Mouse (Mus musculus) hindbrain, embryonic 16.5 days (tissue): ENCODE measurements around the gene Hist1h4c. TPM values are rescaled to one million over a fixed set of nuclear protein-coding genes. Genes with fewer than 3 reads are reported as not detected.

Experiments used
- ATAC-seq: fragments of 200-750 bp; cut with Nextera tagmentation; 2 replicates; pipeline ENCODE4 v1.8.0; 2017; ENCODE audit warnings: moderate TSS enrichment, moderate library complexity
- H3K27ac ChIP-seq: fragments of 300-500 bp; sonication (generic); 2 replicates; pipeline ENCODE4 v1.5.1; 2014; ENCODE audit warnings: low read depth, mild to moderate bottlenecking, control low read depth, low read length, moderate library complexity
- H3K27me3 ChIP-seq: fragments of 300-500 bp; sonication (generic); replicated peaks from 2 replicates; pipeline ENCODE4 v1.6.1; 2014; ENCODE audit warnings: low read length; ENCODE audit not compliant: control insufficient read depth, insufficient read depth
- H3K36me3 ChIP-seq: fragments of 300-500 bp; sonication (generic); 2 replicates; pipeline ENCODE4 v1.6.1; 2014; ENCODE audit warnings: mild to moderate bottlenecking, low read length, moderate library complexity, mixed read lengths; ENCODE audit not compliant: control insufficient read depth, insufficient read depth
- H3K4me1 ChIP-seq: fragments of 300-500 bp; sonication (generic); 2 replicates; pipeline ENCODE4 v1.6.1; 2014; ENCODE audit warnings: low read depth, low read length; ENCODE audit not compliant: control insufficient read depth, insufficient read depth
- H3K4me2 ChIP-seq: fragments of 300-500 bp; sonication (generic); 2 replicates; pipeline ENCODE4 v1.6.1; 2014; ENCODE audit warnings: mild to moderate bottlenecking, low read length, control low read depth, moderate library complexity
- H3K4me3 ChIP-seq: fragments of 300-500 bp; sonication (generic); 2 replicates; pipeline ENCODE4 v1.5.1; 2014; ENCODE audit warnings: mild to moderate bottlenecking, low read length, control low read depth, moderate library complexity
- H3K9ac ChIP-seq: fragments of 300-500 bp; sonication (generic); 2 replicates; pipeline ENCODE4 v1.6.1; 2014; ENCODE audit warnings: low read depth, mild to moderate bottlenecking, control low read depth, low read length, moderate library complexity
- H3K9me3 ChIP-seq: fragments of 300-500 bp; sonication (generic); 2 replicates; pipeline ENCODE4 v1.6.1; 2014; ENCODE audit warnings: mild to moderate bottlenecking, low read length, moderate library complexity; ENCODE audit not compliant: control insufficient read depth
- WGBS: fragments of 180-500 bp; shearing (Covaris S2); extraction: QIAGEN DNeasy Blood & Tissue Kit; methylation state at CpG from one replicate; pipeline ENCODE4 v1.1.7; 2014; 5-methylcytosine and 5-hydroxymethylcytosine counted together
- polyA plus RNA-seq: library from polyadenylated mRNA; unstranded; fragments of >200 nt; fragmentation: Nextera tagmentation; extraction: Ambion mirVana; gene quantifications from 2 replicates; pipeline ENCODE4 v1.2.1, GENCODE M21; 2015

Gene Hist1h4c
- polyA plus RNA-seq, 1 experiment from 2014 or later, result 2.0 TPM

GRCm38 (mm10) chr13:23742007-23742406, 43.8 kb upstream of the Hist1h4c start:
- no peak overlapping the region for H3K9ac ChIP-seq
- H3K27me3 ChIP-seq, result no peaks in the 10 kb centered on the region
- H3K36me3 ChIP-seq, result no peaks in the 10 kb centered on the region
- no peak overlapping the region for H3K27ac ChIP-seq
- no peak overlapping the region for H3K4me2 ChIP-seq
- no peak for ATAC-seq
- no peak overlapping the region for H3K4me3 ChIP-seq
- H3K9me3 ChIP-seq, result no peaks in the 10 kb centered on the region
- peaks cover 14% of the 10 kb centered on the region for H3K4me1 ChIP-seq

DNA sequence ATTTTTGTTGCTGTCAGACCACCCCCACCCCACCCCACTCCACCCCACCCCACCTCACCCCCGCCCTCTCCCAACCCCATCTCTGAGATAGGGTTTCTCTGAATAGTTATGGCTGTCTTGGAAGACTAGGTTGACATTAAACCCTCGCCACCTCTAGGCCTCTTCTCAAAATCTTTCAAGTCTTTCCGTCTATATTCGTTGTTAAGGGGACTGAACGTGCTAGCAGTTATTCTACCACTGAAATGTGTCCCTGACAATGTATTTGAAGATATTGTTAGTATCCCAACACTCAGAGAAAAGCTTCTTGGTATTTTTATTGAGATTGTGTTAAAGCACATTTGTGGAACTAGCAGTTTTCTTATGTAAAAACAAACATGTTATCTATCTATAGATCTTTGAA, 42.7 kb upstream of the Hist1h4c start:
- no peaks in the 10 kb centered on the region for H3K27me3 ChIP-seq
- H3K4me2 ChIP-seq, result peak overlapping the region; percentile 95
- H3K9ac ChIP-seq, result no peak overlapping the region
- WGBS, result 71% methylated on average over 5 of the region's 5 CpGs
- H3K27ac ChIP-seq, result no peak overlapping the region
- H3K9me3 ChIP-seq, result no peaks in the 10 kb centered on the region
- H3K4me1 ChIP-seq, result peaks cover 13% of the 10 kb centered on the region
- ATAC-seq, result no peak
- no peak overlapping the region for H3K4me3 ChIP-seq
- no peaks in the 10 kb centered on the region for H3K36me3 ChIP-seq

- H3K27ac ChIP-seq, result peak overlapping the region; percentile 77
- peak overlapping the region; percentile 64 for H3K9ac ChIP-seq
- peak overlapping the region; percentile 53 for H3K4me3 ChIP-seq
- WGBS, result 31% methylated on average over 13 of the region's 13 CpGs
- peaks cover 9% of the 10 kb centered on the region for H3K4me1 ChIP-seq
- H3K4me2 ChIP-seq, result peak overlapping the region; percentile 95
- no peaks in the 10 kb centered on the region for H3K27me3 ChIP-seq
- H3K9me3 ChIP-seq, result no peaks in the 10 kb centered on the region
- H3K36me3 ChIP-seq, result no peaks in the 10 kb centered on the region
- peak; percentile 1; the same call in 1 of the 2 replicates for ATAC-seq
These were observed 42.1 kb upstream of the Hist1h4c start for GRCm38 (mm10) chr13:23740256-23740840.

DNA sequence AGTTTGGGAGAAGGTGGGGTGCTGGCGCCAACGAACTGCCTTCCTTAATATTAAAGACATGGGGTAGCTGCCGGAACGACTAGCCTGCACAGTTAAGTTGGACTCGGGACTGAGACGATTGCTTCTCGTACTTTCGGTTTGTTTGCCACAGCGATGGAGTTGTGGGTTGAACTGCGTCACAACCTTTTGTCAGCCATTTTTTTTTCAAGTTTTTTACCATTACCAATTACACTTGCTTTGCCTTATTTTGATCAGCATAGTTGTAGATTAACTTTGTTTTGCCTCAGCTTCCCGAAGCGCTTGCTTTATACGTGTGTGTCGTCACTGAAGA, 41.6 kb upstream of the Hist1h4c start:
- H3K27me3 ChIP-seq, result no peaks in the 10 kb centered on the region
- peak overlapping the region; percentile 77 for H3K27ac ChIP-seq
- peak overlapping the region; percentile 64 for H3K9ac ChIP-seq
- WGBS, result 1% methylated on average over 14 of the region's 14 CpGs
- peak; percentile 53; the same call in 1 of the 2 replicates for ATAC-seq
- peak overlapping the region; percentile 53 for H3K4me3 ChIP-seq
- no peaks in the 10 kb centered on the region for H3K36me3 ChIP-seq
- peak overlapping the region; percentile 95 for H3K4me2 ChIP-seq
- H3K4me1 ChIP-seq, result peaks cover 9% of the 10 kb centered on the region
- H3K9me3 ChIP-seq, result no peaks in the 10 kb centered on the region

DNA sequence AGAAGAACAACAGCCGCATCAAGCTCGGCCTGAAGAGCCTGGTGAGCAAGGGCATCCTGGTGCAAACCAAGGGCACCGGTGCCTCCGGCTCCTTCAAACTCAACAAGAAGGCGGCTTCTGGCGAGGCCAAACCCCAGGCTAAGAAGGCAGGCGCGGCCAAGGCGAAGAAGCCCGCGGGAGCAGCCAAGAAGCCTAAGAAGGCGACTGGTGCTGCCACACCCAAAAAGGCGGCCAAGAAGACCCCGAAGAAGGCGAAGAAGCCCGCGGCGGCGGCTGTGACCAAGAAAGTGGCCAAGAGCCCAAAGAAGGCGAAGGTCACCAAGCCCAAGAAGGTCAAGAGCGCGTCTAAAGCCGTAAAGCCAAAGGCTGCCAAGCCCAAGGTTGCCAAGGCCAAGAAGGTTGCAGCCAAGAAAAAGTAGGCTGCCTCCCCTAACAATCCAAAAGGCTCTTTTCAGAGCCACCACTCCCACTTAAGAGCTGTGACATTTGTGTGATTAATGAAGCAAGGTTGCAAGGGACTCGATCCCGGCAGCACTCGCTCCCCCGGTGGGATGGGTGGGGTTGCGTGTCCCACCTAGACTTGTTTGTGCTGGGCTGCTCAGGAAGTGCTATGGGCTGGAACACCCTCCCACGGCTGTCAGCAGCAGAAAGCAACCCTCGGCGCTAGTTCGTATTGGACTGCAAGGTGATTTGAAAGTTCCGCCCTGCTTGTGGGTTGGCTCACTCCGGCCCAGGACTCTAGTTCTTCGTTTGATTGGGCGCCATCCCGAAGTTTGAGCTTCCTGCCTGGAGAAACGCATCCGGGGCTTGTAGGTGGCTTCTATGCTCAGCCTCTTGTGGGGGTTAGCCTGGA, 41.0 kb upstream of the Hist1h4c start:
- Histone ChIP-seq H3K9me3 (no peaks in the 10 kb centered on the region), H3K27ac (peak overlapping the region; percentile 77), H3K36me3 (no peaks in the 10 kb centered on the region), H3K4me1 (peaks cover 9% of the 10 kb centered on the region), H3K4me2 (peak overlapping the region; percentile 95), H3K27me3 (no peaks in the 10 kb centered on the region), H3K9ac (peak overlapping the region; percentile 64), H3K4me3 (peak overlapping the region; percentile 53)
- under 1% methylated on average over 36 of the region's 39 CpGs for WGBS
- ATAC-seq, result peak; percentile 96

- WGBS, result under 1% methylated on average over 31 of the region's 38 CpGs
- peak; percentile 94 for ATAC-seq
- Histone ChIP-seq H3K4me1 (peaks cover 9% of the 10 kb centered on the region), H3K27ac (peak within 1 kb of the TSS; percentile 77), H3K9ac (peak within 1 kb of the TSS; percentile 64), H3K27me3 (no peaks in the 10 kb centered on the region), H3K9me3 (no peaks in the 10 kb centered on the region), H3K4me3 (peak within 1 kb of the TSS; percentile 53), H3K4me2 (peak within 1 kb of the TSS; percentile 95), H3K36me3 (no peaks in the 10 kb centered on the region)
These were observed 40.4 kb upstream of the Hist1h4c start, which contains the start of gene Hist1h1c for GRCm38 (mm10) chr13:23738677-23739068. Gene Hist1h1c, plus strand, starts transcription at chr13:23738808.

GRCm38 (mm10) chr13:23738041-23738440, 39.8 kb upstream of the Hist1h4c start:
- Histone ChIP-seq H3K9ac (peak overlapping the region; percentile 64), H3K27me3 (no peaks in the 10 kb centered on the region), H3K9me3 (no peaks in the 10 kb centered on the region), H3K4me3 (peak overlapping the region; percentile 53), H3K36me3 (no peaks in the 10 kb centered on the region), H3K4me2 (peak overlapping the region; percentile 95), H3K4me1 (peaks cover 9% of the 10 kb centered on the region), H3K27ac (peak overlapping the region; percentile 77)
- no peak for ATAC-seq
- WGBS, result 20% methylated on average over 4 of the region's 4 CpGs

DNA sequence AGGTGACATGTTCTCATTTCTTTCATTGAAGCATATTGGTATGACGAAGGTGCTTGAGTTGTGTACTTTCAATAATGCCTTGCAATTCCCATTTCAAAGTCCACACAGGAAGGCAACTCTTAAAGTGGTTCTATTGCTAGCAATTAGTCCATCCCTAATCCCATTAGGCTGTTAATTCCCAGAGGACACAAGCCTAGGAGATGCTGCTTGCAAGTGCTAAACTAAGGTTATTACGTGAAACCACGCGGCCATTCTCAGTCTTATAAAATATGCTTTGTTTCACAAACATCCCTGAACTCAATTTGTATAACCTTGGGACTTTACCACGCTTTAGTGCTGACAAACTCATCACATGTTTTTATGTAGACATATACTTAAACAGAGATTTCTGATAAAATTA, 38.8 kb upstream of the Hist1h4c start:
- Histone ChIP-seq H3K4me3 (no peak overlapping the region), H3K27me3 (no peaks in the 10 kb centered on the region), H3K36me3 (no peaks in the 10 kb centered on the region), H3K4me1 (peaks cover 9% of the 10 kb centered on the region), H3K4me2 (no peak overlapping the region), H3K9ac (no peak overlapping the region), H3K9me3 (no peaks in the 10 kb centered on the region), H3K27ac (no peak overlapping the region)
- ATAC-seq, result no peak
- 86% methylated on average over 5 of the region's 5 CpGs for WGBS

GRCm38 (mm10) chr13:23732156-23732804, 34.0 kb upstream of the Hist1h4c start:
- Histone ChIP-seq H3K4me3 (no peak overlapping the region), H3K9me3 (no peaks in the 10 kb centered on the region), H3K9ac (no peak overlapping the region), H3K36me3 (no peaks in the 10 kb centered on the region), H3K27ac (no peak overlapping the region), H3K4me2 (no peak overlapping the region), H3K27me3 (no peaks in the 10 kb centered on the region), H3K4me1 (no peaks in the 10 kb centered on the region)
- ATAC-seq, result no peak
- WGBS, result 23% methylated on average over 8 of the region's 8 CpGs
